Mouse (Mus musculus) heart, adult 2 months (tissue): ENCODE measurements around the gene Gipc2. TPM values are rescaled to one million over a fixed set of nuclear protein-coding genes. Genes with fewer than 3 reads are reported as not detected.
A peak's percentile ranks its signal among the peaks of the same experiment; 100 is the strongest.

Source experiments
- DNase-seq, 2 experiments: peaks; one replicate each; pipeline ENCODE4 v3.0.0; 2021
- H3K27ac ChIP-seq: fragments of 200-600 bp; 2 replicates; pipeline ENCODE4 v1.8.1; 2022
- H3K27me3 ChIP-seq: fragments of 200-500 bp; 2 replicates; pipeline ENCODE4 v1.6.1; 2012; ENCODE audit warnings: mild to moderate bottlenecking, low read length, inconsistent platforms, mixed read lengths; ENCODE audit not compliant: control insufficient read depth, insufficient read depth
- H3K36me3 ChIP-seq: fragments of 200-500 bp; 2 replicates; pipeline ENCODE4 v1.6.1; 2012; ENCODE audit warnings: low read length, inconsistent platforms; ENCODE audit not compliant: control insufficient read depth, insufficient read depth
- H3K4me1 ChIP-seq: fragments of 200-500 bp; 2 replicates; pipeline ENCODE4 v1.6.1; 2011; ENCODE audit warnings: low read length; ENCODE audit not compliant: control insufficient read depth, insufficient read depth
- H3K4me3 ChIP-seq: fragments of 200-600 bp; 2 replicates; pipeline ENCODE4 v1.8.1; 2022
- H3K79me2 ChIP-seq: fragments of 200-500 bp; replicated peaks from 2 replicates; pipeline ENCODE4 v1.6.1; 2012; ENCODE audit warnings: mild to moderate bottlenecking, inconsistent platforms, low read length, moderate library complexity, mixed read lengths; ENCODE audit not compliant: control insufficient read depth, insufficient read depth
- H3K9ac ChIP-seq: fragments of 200-500 bp; 2 replicates; pipeline ENCODE4 v1.6.1; 2012; ENCODE audit warnings: low read depth, mild to moderate bottlenecking, control low read depth, inconsistent platforms, low read length, mixed read lengths
- CTCF ChIP-seq: fragments of 200-600 bp; IDR thresholded peaks from 2 replicates; pipeline ENCODE4 v1.8.1; 2022; ENCODE audit warnings: antibody characterized with exemption, mild to moderate bottlenecking, moderate library complexity
- EP300 ChIP-seq: fragments of 200-500 bp; IDR thresholded peaks from 2 replicates; pipeline ENCODE4 v1.6.1; 2011; ENCODE audit warnings: low read depth, low read length, control low read depth; ENCODE audit not compliant: insufficient read depth
- POLR2A ChIP-seq: fragments of 200-500 bp; IDR thresholded peaks from 2 replicates; pipeline ENCODE4 v1.6.1; 2011; ENCODE audit warnings: mild to moderate bottlenecking, low read depth, low read length, control low read depth; ENCODE audit not compliant: insufficient read depth
- WGBS: fragments of 180-500 bp; shearing (Covaris S2); methylation state at CpG from one replicate; pipeline ENCODE4 v1.1.7; 2018; 5-methylcytosine and 5-hydroxymethylcytosine counted together
- intact Hi-C: fragments of 180-260 bp; cut with DNase I; formaldehyde crosslinking; loops from one replicate; pipeline ENCODE4 v1.15.1; 2025
- polyA plus RNA-seq: library from polyadenylated mRNA; depleted of rRNA; stranded (reverse); fragments of >200 nt; gene quantifications from 2 replicates; pipeline ENCODE4 v1.2.3, GENCODE M21; 2012
- total RNA-seq, 2 experiments: library from RNA; stranded (reverse); gene quantifications; 2 replicates each; pipeline ENCODE4 v1.2.3; 2021

Gipc2 gene
- total and polyA plus RNA-seq, 3 experiments = 3.5 to 6.1 (median 5.2) TPM

- no peak overlapping the region for H3K27ac ChIP-seq
- intact Hi-C loops = no loop called here
- TF ChIP-seq EP300 (no peak), CTCF (no peak), POLR2A (no peak)
Measured at GRCm38 (mm10) chr3:152152483-152152804, 13.6 kb downstream of the Gipc2 start.

GRCm38 (mm10) chr3:152151725-152152482, 14.1 kb downstream of the Gipc2 start:
- H3K27ac ChIP-seq = no peak overlapping the region
- peak in 1 of 2 experiments; percentile 27 for DNase-seq

More at GRCm38 (mm10) chr3:152152483-152152804, 13.6 kb downstream of the Gipc2 start:
- Histone ChIP-seq H3K27me3 (no peaks in the 10 kb centered on the region), H3K9ac (no peak overlapping the region), H3K79me2 (no peaks in the 10 kb centered on the region), H3K36me3 (peaks cover 9% of the 10 kb centered on the region; the same call in 1 of the 2 replicates), H3K4me3 (no peak overlapping the region), H3K4me1 (peaks cover 10% of the 10 kb centered on the region)
- 77% methylated on average over 1 of the region's 1 CpGs for WGBS
- no peak for DNase-seq

GRCm38 (mm10) chr3:152149863-152150262, 16.2 kb downstream of the Gipc2 start:
- WGBS = 7% methylated on average over 3 of the region's 3 CpGs

More at GRCm38 (mm10) chr3:152151725-152152482, 14.1 kb downstream of the Gipc2 start:
- no peaks in the 10 kb centered on the region for H3K79me2 ChIP-seq
- no peaks in the 10 kb centered on the region for H3K27me3 ChIP-seq
- intact Hi-C loops = no loop called here
- peaks cover 13% of the 10 kb centered on the region for H3K4me1 ChIP-seq
- H3K9ac ChIP-seq = no peak overlapping the region
- H3K4me3 ChIP-seq = no peak overlapping the region
- H3K36me3 ChIP-seq = peaks cover 9% of the 10 kb centered on the region; the same call in 1 of the 2 replicates
- WGBS = 67% methylated on average over 29 of the region's 29 CpGs
- TF ChIP-seq POLR2A (no peak), EP300 (no peak)

GRCm38 (mm10) chr3:152149449-152149848, 16.6 kb downstream of the Gipc2 start:
- Histone ChIP-seq H3K27me3 (no peaks in the 10 kb centered on the region), H3K79me2 (no peaks in the 10 kb centered on the region), H3K4me3 (no peak overlapping the region), H3K36me3 (peaks cover 9% of the 10 kb centered on the region; the same call in 1 of the 2 replicates), H3K9ac (peak overlapping the region; percentile 36; the same call in 1 of the 2 replicates), H3K4me1 (peaks cover 17% of the 10 kb centered on the region), H3K27ac (peak overlapping the region; percentile 65)
- no peak for TF ChIP-seq POLR2A
- no peak for TF ChIP-seq CTCF
- TF ChIP-seq EP300 = no peak
- WGBS = 20% methylated on average over 7 of the region's 7 CpGs
- intact Hi-C loops = no loop called here
- DNase-seq = peak in 1 of 2 experiments; percentile 20

More at GRCm38 (mm10) chr3:152149863-152150262, 16.2 kb downstream of the Gipc2 start:
- no peak overlapping the region for H3K4me3 ChIP-seq
- no peaks in the 10 kb centered on the region for H3K27me3 ChIP-seq
- no peaks in the 10 kb centered on the region for H3K79me2 ChIP-seq
- peaks cover 9% of the 10 kb centered on the region; the same call in 1 of the 2 replicates for H3K36me3 ChIP-seq
- H3K4me1 ChIP-seq = peaks cover 17% of the 10 kb centered on the region
- DNase-seq = peak in 1 of 2 experiments; percentile 24
- H3K9ac ChIP-seq = peak overlapping the region; percentile 5
- intact Hi-C loops = no loop called here
- no peak for TF ChIP-seq CTCF
- TF ChIP-seq EP300 = no peak
- no peak for TF ChIP-seq POLR2A
- peak overlapping the region; percentile 65 for H3K27ac ChIP-seq

- TF ChIP-seq CTCF = no peak
- no peak for TF ChIP-seq POLR2A
- no peak for TF ChIP-seq EP300
- intact Hi-C loops = no loop called here
- WGBS = 52% methylated on average over 12 of the region's 12 CpGs
- H3K4me3 ChIP-seq = no peak overlapping the region
- H3K27ac ChIP-seq = peak overlapping the region; percentile 24
- no peak overlapping the region for H3K9ac ChIP-seq
- no peaks in the 10 kb centered on the region for H3K79me2 ChIP-seq
- DNase-seq = peak in 1 of 2 experiments; percentile 32
- no peaks in the 10 kb centered on the region for H3K27me3 ChIP-seq
- peaks cover 21% of the 10 kb centered on the region for H3K4me1 ChIP-seq
- H3K36me3 ChIP-seq = peaks cover 12% of the 10 kb centered on the region
Measured at GRCm38 (mm10) chr3:152147085-152147831, 18.8 kb downstream of the Gipc2 start.
